Mouse (Mus musculus) mature B cell (primary cell): ENCODE results near the gene Ppm1n.

Experiments
- in situ Hi-C: fragments of 300-500 bp; cut with MboI; formaldehyde crosslinking; loops from 2 replicates; pipeline ENCODE4 v1.14.3; 2019

Gene Ppm1n

GRCm38 (mm10) chr7:19252078-19252477 lies 27.8 kb downstream of the Ppm1n start:
- in situ Hi-C loops: no loop called here

- in situ Hi-C loops: no loop called here
These were observed 32.4 kb downstream of the Ppm1n start for GRCm38 (mm10) chr7:19247511-19247910.

- in situ Hi-C loops: no loop called here
These were observed 33.0 kb downstream of the Ppm1n start for GRCm38 (mm10) chr7:19246855-19247254.

- in situ Hi-C loops: no loop called here
These were observed 34.8 kb downstream of the Ppm1n start for GRCm38 (mm10) chr7:19245083-19245482.

- in situ Hi-C loops: no loop called here
These were observed 36.0 kb downstream of the Ppm1n start for GRCm38 (mm10) chr7:19243858-19244257.

- in situ Hi-C loops: no loop called here
These were observed 37.9 kb downstream of the Ppm1n start for GRCm38 (mm10) chr7:19242005-19242404.

GRCm38 (mm10) chr7:19240905-19241463 lies 38.9 kb downstream of the Ppm1n start:
- in situ Hi-C loops: no loop called here

GRCm38 (mm10) chr7:19239986-19240385 lies 39.9 kb downstream of the Ppm1n start:
- in situ Hi-C loops: no loop called here

GRCm38 (mm10) chr7:19239423-19239822 lies 40.4 kb downstream of the Ppm1n start:
- in situ Hi-C loops: no loop called here

GRCm38 (mm10) chr7:19238344-19238743 lies 41.5 kb downstream of the Ppm1n start:
- in situ Hi-C loops: no loop called here

- in situ Hi-C loops: no loop called here
These were observed 43.5 kb downstream of the Ppm1n start for GRCm38 (mm10) chr7:19236411-19236810.

GRCm38 (mm10) chr7:19235092-19235671 lies 44.7 kb downstream of the Ppm1n start:
- in situ Hi-C loops: no loop called here

- in situ Hi-C loops: loop anchor here (5.0 kb wide), 1 partner anchor 48 kb away; the partner anchor contains the start of genes Ppm1n and Rtn2
These were observed 45.2 kb downstream of the Ppm1n start for GRCm38 (mm10) chr7:19234652-19235051.

- in situ Hi-C loops: loop anchor here (5.0 kb wide), 1 partner anchor 50 kb away; the partner anchor contains the start of genes Ppm1n and Rtn2
These were observed 48.0 kb downstream of the Ppm1n start for GRCm38 (mm10) chr7:19231849-19232248.

GRCm38 (mm10) chr7:19230899-19231298 lies 49.0 kb downstream of the Ppm1n start:
- in situ Hi-C loops: loop anchor here (5.0 kb wide), 1 partner anchor 51 kb away; the partner anchor contains the start of genes Ppm1n and Rtn2

- in situ Hi-C loops: loop anchor here (5.0 kb wide), 1 partner anchor 52 kb away; the partner anchor contains the start of genes Ppm1n and Rtn2
These were observed 49.8 kb downstream of the Ppm1n start for GRCm38 (mm10) chr7:19230041-19230580.

- in situ Hi-C loops: no loop called here
These were observed 50.5 kb downstream of the Ppm1n start for GRCm38 (mm10) chr7:19229404-19229803.

GRCm38 (mm10) chr7:19228793-19229148 lies 51.1 kb downstream of the Ppm1n start:
- in situ Hi-C loops: no loop called here

GRCm38 (mm10) chr7:19227883-19228792 lies 51.7 kb downstream of the Ppm1n start, which contains the start of gene Opa3:
Gene Opa3 (plus strand): TSS chr7:19228334.
- in situ Hi-C loops: no loop called here

- in situ Hi-C loops: no loop called here
These were observed 52.8 kb downstream of the Ppm1n start for GRCm38 (mm10) chr7:19226817-19227797.
